Mouse (Mus musculus): Measurements from ENCODE around the gene Vcam1. TPM values are rescaled to one million over a fixed set of nuclear protein-coding genes. Genes with fewer than 3 reads are reported as not detected.

Gene Vcam1
- polyA plus RNA-seq, 1 experiment from 2014 or later, result 36.9 TPM

Other genes with a start within 250 kb of the Vcam1 start
- 24.5 and 25.0 TPM in 2 replicates for gene Dph5, start 241.9 kb downstream of the Vcam1 start, polyA plus RNA-seq (2014; fragmentation: Nextera tagmentation; extraction: Ambion mirVana)
- 19.5 and 22.5 TPM in 2 replicates for gene Slc30a7, start 122.3 kb downstream of the Vcam1 start, polyA plus RNA-seq (2014; fragmentation: Nextera tagmentation; extraction: Ambion mirVana)
- 43.7 and 48.0 TPM in 2 replicates for gene Extl2, start 122.2 kb downstream of the Vcam1 start, polyA plus RNA-seq (2014; fragmentation: Nextera tagmentation; extraction: Ambion mirVana)
- 6.8 and 7.4 TPM in 2 replicates for gene Gpr88, start 123.8 kb upstream of the Vcam1 start, polyA plus RNA-seq (2014; fragmentation: Nextera tagmentation; extraction: Ambion mirVana)

Measured in hindbrain, embryonic 14.5 days (tissue).